Mouse (Mus musculus): ENCODE results near the gene Trpm2. TPM values are rescaled to one million over a fixed set of nuclear protein-coding genes. Genes with fewer than 3 reads are reported as not detected.

Gene Trpm2
- polyA plus RNA-seq, 1 experiment from 2014 or later: 1.6 TPM

DNA sequence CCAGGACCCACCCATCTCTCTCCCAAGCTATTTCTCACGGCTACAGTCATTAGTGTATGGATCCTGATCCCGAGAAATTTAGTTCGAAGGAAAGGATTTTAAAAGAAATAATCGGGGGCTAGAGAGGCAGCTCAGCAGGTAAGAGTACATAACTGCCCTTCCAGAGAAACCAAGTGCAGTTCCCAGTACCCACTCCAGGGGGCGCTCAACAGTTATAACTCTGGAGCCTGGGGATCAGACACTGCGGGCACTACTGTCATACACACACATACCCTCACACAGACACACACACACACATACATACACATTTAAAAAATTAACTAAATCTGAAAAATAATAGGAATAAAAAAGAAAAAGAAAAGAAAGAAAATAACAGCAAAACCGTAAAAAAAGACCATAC, 44.2 kb downstream of the Trpm2 start:
- H3K36me3 ChIP-seq: no peaks in the 10 kb centered on the region
- no peak overlapping the region for H3K4me3 ChIP-seq
- no peak overlapping the region for H3K4me2 ChIP-seq
- H3K4me1 ChIP-seq: no peaks in the 10 kb centered on the region
- no peak for ATAC-seq (ENCODE audit: borderline replicate concordance, extremely low read depth, low FRiP score, low TSS enrichment)
- no peak overlapping the region for H3K9ac ChIP-seq
- no peaks in the 10 kb centered on the region for H3K27me3 ChIP-seq
- no peaks in the 10 kb centered on the region for H3K9me3 ChIP-seq
- H3K27ac ChIP-seq: no peak overlapping the region
- WGBS: 40% methylated on average over 7 of the region's 7 CpGs

DNA sequence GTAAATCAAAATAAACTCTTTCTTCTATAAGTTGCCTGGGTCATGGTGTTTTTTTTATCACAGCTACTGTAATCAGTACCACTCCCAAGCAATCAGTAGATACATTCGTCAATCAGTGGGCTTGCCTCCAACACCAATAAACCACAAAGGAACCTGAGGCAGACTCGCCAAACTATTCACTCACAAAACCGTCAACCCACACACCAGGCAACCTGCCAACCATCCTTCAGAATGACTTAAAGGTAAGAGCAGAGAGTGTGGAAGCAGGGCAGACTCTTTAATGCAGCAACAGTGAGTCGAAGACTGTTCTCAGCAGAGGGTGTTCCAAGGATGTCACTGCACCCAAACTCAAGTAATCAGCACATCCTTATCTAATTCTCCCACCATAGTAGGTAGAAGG, 47.7 kb downstream of the Trpm2 start:
- Histone ChIP-seq H3K4me3 (no peak overlapping the region), H3K36me3 (no peaks in the 10 kb centered on the region), H3K27me3 (no peaks in the 10 kb centered on the region), H3K4me1 (no peaks in the 10 kb centered on the region), H3K27ac (no peak overlapping the region), H3K9me3 (no peaks in the 10 kb centered on the region), H3K9ac (no peak overlapping the region), H3K4me2 (no peak overlapping the region)
- WGBS: 65% methylated on average over 4 of the region's 4 CpGs
- no peak for ATAC-seq (ENCODE audit: borderline replicate concordance, extremely low read depth, low FRiP score, low TSS enrichment)

DNA sequence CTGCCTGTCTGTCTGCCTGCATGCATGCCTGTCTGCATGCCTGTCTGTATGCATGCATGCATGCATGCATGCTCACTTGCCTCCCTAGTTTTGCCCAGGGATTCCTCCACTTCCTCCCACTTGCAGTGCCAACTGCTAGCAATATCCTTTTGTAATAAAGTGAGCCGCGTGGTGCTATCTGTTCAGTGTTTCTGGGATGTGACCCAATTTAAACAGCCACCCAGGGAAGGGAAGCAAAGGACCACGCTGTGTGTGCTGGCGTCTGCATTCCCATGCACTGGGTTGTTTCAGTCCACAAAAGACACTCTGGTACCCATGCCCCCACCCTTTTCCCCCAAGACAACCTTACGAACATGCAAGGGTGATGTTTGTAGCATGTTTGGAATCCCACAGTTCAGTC, 49.4 kb downstream of the Trpm2 start:
- no peak overlapping the region for H3K4me2 ChIP-seq
- no peaks in the 10 kb centered on the region for H3K36me3 ChIP-seq
- no peaks in the 10 kb centered on the region for H3K4me1 ChIP-seq
- H3K27ac ChIP-seq: no peak overlapping the region
- ATAC-seq (ENCODE audit: borderline replicate concordance, extremely low read depth, low FRiP score, low TSS enrichment): no peak
- 68% methylated on average over 5 of the region's 5 CpGs for WGBS
- no peaks in the 10 kb centered on the region for H3K9me3 ChIP-seq
- H3K9ac ChIP-seq: no peak overlapping the region
- H3K4me3 ChIP-seq: no peak overlapping the region
- H3K27me3 ChIP-seq: no peaks in the 10 kb centered on the region

DNA sequence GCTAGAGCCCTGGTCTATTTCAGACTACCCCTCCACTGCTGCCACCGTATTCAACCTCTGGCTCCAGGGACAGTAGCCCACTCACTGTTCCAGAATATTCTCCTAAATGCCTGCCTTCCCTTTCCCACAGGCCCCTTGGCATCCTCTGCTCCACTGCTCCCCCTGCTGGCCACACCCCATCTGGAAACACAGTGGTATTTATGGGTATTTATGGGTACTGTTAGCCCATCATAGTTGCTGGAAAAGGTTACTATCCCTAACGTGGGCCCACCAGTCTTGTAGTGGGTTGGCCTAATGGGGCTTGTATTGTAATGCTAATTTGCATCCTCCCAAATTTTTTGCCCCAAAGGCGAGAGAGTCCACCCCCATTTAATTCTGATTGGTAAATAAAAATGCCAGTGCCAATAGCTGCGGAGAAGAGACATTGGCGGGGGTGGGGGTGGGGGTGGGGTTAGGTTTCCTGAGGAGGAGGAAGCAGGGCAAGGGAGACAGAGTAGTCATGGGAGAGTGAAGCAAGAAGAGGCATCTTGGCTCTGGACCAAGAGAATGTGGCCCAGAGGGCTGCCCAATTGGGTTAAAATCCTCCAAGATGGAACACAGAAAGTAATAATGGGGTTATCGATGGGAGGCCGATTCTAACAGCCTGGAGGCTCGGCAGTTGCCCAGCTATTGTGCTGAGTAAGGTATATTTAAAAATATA, 53.6 kb downstream of the Trpm2 start:
- 60% methylated on average over 8 of the region's 8 CpGs for WGBS
- H3K4me3 ChIP-seq: no peak overlapping the region
- H3K27me3 ChIP-seq: no peaks in the 10 kb centered on the region
- no peaks in the 10 kb centered on the region for H3K9me3 ChIP-seq
- H3K36me3 ChIP-seq: no peaks in the 10 kb centered on the region
- no peak overlapping the region for H3K4me2 ChIP-seq
- H3K27ac ChIP-seq: no peak overlapping the region
- no peaks in the 10 kb centered on the region for H3K4me1 ChIP-seq
- ATAC-seq (ENCODE audit: borderline replicate concordance, extremely low read depth, low FRiP score, low TSS enrichment): no peak
- H3K9ac ChIP-seq: no peak overlapping the region

DNA sequence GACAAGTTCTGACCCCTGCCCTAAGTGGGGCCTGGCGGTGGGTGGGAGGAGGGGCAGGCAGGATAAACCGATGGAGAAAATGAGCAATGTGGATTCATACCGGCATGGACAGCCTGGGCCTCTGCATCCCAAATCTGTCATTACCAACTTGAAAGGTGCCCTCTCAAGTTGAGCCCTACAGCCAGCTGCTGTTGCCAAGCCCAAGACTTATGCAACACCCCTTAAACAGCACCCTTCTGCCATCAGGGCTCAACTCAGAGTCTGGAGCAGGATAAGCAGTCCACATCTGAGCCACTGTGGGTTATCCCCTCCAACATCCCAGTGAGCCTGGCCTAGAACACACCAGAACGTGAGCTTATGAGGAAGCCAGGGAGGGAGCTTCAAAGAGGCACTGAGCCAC, 57.1 kb downstream of the Trpm2 start:
- no peaks in the 10 kb centered on the region for H3K9me3 ChIP-seq
- no peaks in the 10 kb centered on the region for H3K27me3 ChIP-seq
- no peak overlapping the region for H3K4me2 ChIP-seq
- H3K9ac ChIP-seq: no peak overlapping the region
- no peak overlapping the region for H3K27ac ChIP-seq
- WGBS: 68% methylated on average over 4 of the region's 4 CpGs
- H3K36me3 ChIP-seq: no peaks in the 10 kb centered on the region
- H3K4me1 ChIP-seq: no peaks in the 10 kb centered on the region
- H3K4me3 ChIP-seq: no peak overlapping the region
- no peak for ATAC-seq (ENCODE audit: borderline replicate concordance, extremely low read depth, low FRiP score, low TSS enrichment)

DNA sequence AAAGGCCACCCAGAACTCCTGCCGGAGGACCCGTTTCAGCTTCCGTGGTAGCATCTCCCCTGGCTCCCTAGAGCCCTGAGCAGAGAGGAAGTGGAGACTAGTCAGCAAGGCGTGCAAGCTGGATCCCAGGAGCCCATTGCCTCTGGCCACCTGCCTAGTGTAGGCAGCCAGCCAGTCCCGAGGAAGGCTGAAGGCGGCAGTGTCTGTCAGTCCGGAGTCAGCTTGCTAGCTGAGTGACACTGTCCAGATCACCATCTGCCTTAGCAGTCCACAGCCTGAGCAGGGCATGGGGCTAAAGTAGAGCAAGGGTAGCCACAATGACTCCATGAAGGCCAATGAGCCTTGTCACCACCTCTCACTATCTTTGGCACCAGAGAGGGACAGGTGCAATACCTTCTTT, 57.8 kb downstream of the Trpm2 start:
- Histone ChIP-seq H3K4me1 (no peaks in the 10 kb centered on the region), H3K9me3 (no peaks in the 10 kb centered on the region), H3K4me3 (no peak overlapping the region), H3K36me3 (no peaks in the 10 kb centered on the region), H3K4me2 (no peak overlapping the region), H3K27me3 (no peaks in the 10 kb centered on the region), H3K9ac (no peak overlapping the region), H3K27ac (no peak overlapping the region)
- no peak for ATAC-seq (ENCODE audit: borderline replicate concordance, extremely low read depth, low FRiP score, low TSS enrichment)
- WGBS: 59% methylated on average over 7 of the region's 7 CpGs

DNA sequence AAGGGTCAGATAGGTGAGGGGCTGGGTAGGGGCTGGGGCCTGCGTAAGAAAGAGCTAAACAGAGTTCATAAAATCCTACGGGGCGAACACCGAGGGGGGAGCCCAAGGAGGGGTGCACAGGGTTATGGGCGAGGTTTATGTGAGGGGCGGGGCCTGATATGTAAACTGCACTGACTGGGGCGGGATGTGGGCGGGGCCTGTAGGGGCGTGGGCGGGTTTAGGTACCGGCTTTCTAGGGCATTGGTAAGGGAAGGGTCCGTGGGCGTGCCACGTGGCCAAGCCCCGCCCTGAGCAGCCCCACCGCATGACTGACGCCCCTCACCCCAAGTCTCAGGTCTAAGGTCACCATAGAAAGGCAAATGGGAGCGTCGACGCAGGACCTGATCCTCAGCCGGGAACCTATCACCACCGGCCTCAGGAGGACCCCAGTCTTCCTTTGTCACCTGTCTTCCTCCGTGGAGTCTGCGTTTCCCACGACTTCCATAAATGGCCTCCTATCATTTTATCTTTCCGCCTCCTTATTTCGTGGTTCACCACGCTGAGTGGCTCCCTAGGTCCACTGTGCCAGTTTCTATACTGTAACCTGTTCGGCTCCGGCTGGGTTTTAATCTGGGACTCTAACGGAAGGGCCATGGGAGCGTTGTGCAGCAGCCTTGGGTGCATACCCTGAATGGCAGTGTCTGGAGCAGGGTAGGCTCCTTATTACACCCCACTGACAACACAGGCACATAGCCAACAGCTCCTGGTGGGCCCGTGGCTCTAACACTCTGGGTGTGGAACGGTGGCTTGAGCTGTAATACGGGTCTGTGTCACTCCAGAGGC, 67.3 kb downstream of the Trpm2 start:
- H3K27me3 ChIP-seq: peaks cover 9% of the 10 kb centered on the region
- H3K9me3 ChIP-seq: no peaks in the 10 kb centered on the region
- H3K36me3 ChIP-seq: no peaks in the 10 kb centered on the region
- peak overlapping the region; percentile 68 for H3K4me3 ChIP-seq
- peak overlapping the region; percentile 87 for H3K4me2 ChIP-seq
- WGBS: 5% methylated on average over 34 of the region's 35 CpGs
- H3K27ac ChIP-seq: no peak overlapping the region
- H3K9ac ChIP-seq: no peak overlapping the region; the same call in 1 of the 2 replicates
- peak; percentile 76 for ATAC-seq (ENCODE audit: borderline replicate concordance, extremely low read depth, low FRiP score, low TSS enrichment)
- H3K4me1 ChIP-seq: peaks cover 14% of the 10 kb centered on the region

DNA sequence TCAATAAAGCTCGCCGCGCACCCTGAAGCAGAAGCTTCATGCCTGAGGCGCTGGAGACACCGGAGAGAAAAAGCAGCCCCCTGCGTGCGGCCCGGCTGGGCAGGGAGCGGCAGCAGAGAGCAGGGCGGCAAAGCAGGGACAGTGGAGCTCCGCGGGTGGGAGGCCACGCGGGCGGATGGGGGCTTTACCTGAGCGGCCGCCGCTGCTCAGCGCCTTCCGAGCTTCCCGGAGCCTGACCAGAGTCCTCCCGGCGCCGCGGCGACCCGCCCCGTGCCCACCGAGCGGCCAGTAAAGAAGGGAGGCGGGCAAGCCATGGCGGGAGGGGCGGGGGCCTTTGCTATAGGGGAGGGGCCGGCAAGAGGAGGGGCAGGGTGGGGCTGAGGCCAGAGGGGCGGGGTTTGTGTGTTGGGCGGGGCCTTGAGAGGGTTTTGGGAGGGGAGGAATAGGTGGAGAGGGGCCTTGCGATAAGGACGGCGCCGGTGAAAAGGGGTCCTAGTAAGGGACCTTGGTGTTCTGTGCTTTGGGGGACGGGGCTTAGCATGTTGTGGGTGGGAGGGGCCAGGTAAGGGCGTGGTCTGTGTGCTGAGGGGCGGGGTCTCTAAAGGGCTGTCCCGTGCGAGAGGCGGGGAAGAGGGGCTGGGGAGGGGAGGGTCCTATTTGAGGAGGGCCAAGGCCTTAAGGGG, 68.0 kb downstream of the Trpm2 start, which contains the start of gene Lrrc3:
Gene Lrrc3, minus strand, starts transcription at position 326 of the 683 bp plus-strand sequence.
- peak within 1 kb of the TSS; percentile 53 for H3K9ac ChIP-seq
- peak within 1 kb of the TSS; percentile 68 for H3K4me3 ChIP-seq
- H3K4me2 ChIP-seq: peak within 1 kb of the TSS; percentile 87
- H3K27ac ChIP-seq: no peak within 1 kb of the TSS
- ATAC-seq (ENCODE audit: borderline replicate concordance, extremely low read depth, low FRiP score, low TSS enrichment): peak; percentile 80
- under 1% methylated on average over 44 of the region's 46 CpGs for whole genome bisulfite sequencing
- no peaks in the 10 kb centered on the region for H3K9me3 ChIP-seq
- H3K27me3 ChIP-seq: peaks cover 9% of the 10 kb centered on the region
- peaks cover 14% of the 10 kb centered on the region for H3K4me1 ChIP-seq
- H3K36me3 ChIP-seq: no peaks in the 10 kb centered on the region

DNA sequence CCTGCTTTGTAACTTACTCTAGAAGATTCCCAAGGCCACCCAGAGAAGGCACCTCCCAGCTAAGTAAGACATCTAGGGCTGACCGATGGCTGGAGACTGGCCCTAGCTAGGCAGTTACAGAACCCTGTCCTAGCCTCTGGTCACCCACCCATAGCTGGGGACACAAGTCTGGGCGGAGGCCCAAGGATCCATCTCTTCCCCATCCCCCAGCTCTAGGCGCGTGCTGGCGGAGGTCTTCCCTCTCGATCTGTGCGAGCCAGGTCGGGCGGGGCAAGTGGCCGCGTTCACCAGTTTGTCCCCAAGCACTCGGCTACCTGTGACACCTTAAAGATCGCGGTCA, 68.5 kb downstream of the Trpm2 start:
- Histone ChIP-seq H3K9ac (peak overlapping the region; percentile 53), H3K27me3 (peaks cover 9% of the 10 kb centered on the region), H3K9me3 (no peaks in the 10 kb centered on the region), H3K4me1 (peaks cover 14% of the 10 kb centered on the region), H3K4me2 (peak overlapping the region; percentile 87), H3K36me3 (no peaks in the 10 kb centered on the region), H3K27ac (no peak overlapping the region), H3K4me3 (peak overlapping the region; percentile 68)
- WGBS: 2% methylated on average over 14 of the region's 14 CpGs
- ATAC-seq (ENCODE audit: borderline replicate concordance, extremely low read depth, low FRiP score, low TSS enrichment): peak; percentile 44; the same call in 1 of the 2 replicates

DNA sequence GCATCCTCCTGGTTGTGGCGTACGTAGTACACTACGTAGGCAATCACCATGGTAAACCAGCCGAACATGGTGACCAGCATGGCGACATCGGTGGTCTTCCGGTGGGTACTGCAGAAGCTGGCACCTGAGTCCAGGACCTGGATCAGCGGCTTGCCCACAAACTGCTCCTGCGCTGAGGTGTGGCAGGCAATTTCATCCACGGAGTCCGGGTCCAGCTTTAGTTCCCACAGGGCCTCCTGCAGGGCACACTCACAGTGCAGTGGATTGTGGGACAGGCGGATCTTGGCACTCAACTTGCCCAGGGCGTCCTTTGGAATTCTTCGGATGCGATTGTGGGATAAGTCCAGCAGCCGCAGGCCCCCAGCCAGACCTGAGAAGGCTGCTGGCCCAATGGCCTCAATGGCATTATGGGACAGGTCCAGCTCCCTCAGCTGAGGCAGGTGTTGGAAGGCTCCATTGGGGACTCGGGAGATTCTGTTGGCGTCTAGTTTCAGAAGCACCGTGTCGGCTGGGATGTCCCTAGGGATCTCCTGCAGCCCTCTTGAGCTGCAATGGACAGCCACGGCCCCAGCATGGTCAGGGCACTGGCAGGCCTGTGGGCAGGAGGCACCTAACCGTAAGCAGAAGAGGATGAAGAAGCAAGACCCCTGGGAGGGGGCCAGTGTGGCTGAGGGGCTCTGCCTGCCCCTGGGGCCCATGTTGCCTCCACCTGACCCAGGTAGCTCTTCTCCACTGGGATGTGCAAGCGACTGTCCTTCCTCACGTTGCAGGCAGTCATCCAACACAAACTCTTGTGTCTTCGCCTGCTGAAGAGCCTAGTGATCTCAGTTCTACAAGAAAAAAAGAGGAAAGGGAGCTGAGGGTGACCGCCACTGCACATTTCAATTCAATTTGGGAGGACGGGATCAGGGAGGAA, 69.2 kb downstream of the Trpm2 start:
- WGBS: 82% methylated on average over 27 of the region's 27 CpGs
- peak overlapping the region; percentile 87 for H3K4me2 ChIP-seq
- peak overlapping the region; percentile 53 for H3K9ac ChIP-seq
- peak overlapping the region; percentile 68 for H3K4me3 ChIP-seq
- no peaks in the 10 kb centered on the region for H3K36me3 ChIP-seq
- no peak for ATAC-seq (ENCODE audit: borderline replicate concordance, extremely low read depth, low FRiP score, low TSS enrichment)
- no peaks in the 10 kb centered on the region for H3K9me3 ChIP-seq
- H3K27ac ChIP-seq: no peak overlapping the region
- H3K27me3 ChIP-seq: peaks cover 9% of the 10 kb centered on the region
- peaks cover 14% of the 10 kb centered on the region for H3K4me1 ChIP-seq

DNA sequence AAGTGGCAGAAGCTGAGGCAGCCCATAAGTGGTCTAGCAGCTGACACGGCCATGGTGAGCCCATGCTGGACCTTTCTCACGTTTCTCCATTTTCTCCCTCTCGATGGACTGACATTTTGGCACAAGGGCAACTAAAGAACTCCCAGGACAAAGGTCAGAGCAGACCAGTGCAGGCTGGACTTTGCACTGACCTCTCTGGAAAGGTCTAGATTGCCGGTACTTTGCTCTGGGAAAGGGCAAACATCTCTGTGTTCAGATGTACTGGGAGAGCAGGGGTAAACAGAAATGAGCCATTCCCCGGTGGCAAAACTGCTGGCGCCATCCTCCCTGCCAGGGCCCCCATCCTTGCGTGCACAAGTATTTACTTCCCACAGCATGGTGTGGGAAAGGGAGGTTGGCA, 70.2 kb downstream of the Trpm2 start:
- WGBS: 64% methylated on average over 7 of the region's 7 CpGs
- no peak overlapping the region for H3K9ac ChIP-seq
- H3K36me3 ChIP-seq: no peaks in the 10 kb centered on the region
- no peak overlapping the region for H3K4me3 ChIP-seq
- peaks cover 9% of the 10 kb centered on the region for H3K27me3 ChIP-seq
- ATAC-seq (ENCODE audit: borderline replicate concordance, extremely low read depth, low FRiP score, low TSS enrichment): no peak
- no peaks in the 10 kb centered on the region for H3K9me3 ChIP-seq
- peaks cover 14% of the 10 kb centered on the region for H3K4me1 ChIP-seq
- no peak overlapping the region for H3K27ac ChIP-seq
- no peak overlapping the region for H3K4me2 ChIP-seq
